Mouse (Mus musculus) testis, adult 2 months (tissue): ENCODE data around the gene C8a.

ENCODE experiments used
- CTCF ChIP-seq: fragments of 200-500 bp; IDR thresholded peaks from 2 replicates; pipeline ENCODE4 v1.5.1; 2012; ENCODE audit warnings: low read depth, mild to moderate bottlenecking, inconsistent platforms, low read length, moderate library complexity; ENCODE audit not compliant: control insufficient read depth, insufficient read depth, insufficient replicate concordance
- POLR2A ChIP-seq: fragments of 200-500 bp; IDR thresholded peaks from 2 replicates; pipeline ENCODE4 v1.6.1; 2012; ENCODE audit warnings: low read depth, mild to moderate bottlenecking, inconsistent platforms, low read length, moderate library complexity; ENCODE audit not compliant: control insufficient read depth

DNA sequence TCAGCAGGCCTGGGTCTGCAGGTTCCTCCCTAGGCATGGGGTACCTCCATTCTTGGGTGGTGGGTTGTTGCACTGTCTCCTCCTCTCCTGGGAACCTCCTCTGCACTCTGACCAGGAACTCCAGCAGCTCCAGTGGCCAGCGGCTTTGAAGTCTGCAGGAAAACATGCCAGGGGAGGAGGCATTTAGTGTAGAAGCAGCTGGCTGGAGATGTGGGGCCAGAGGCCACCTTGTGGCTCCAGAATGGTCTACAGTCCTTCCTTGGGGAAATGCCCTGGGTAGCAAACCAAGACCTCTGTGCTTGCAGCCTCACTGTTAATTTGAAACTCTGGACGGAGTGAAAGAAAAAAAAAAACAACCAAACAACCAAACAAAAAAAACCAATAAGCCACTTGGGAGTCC lies 58.7 kb downstream of the C8a start:
- TF ChIP-seq CTCF: no peak
- TF ChIP-seq POLR2A: no peak
